Mouse (Mus musculus) midbrain, embryonic 10.5 days (tissue): ENCODE results near the gene Hist2h2ac. TPM values are rescaled to one million over a fixed set of nuclear protein-coding genes. Genes with fewer than 3 reads are reported as not detected.
"Not testable (repeated sequence)": the region's sequence is repeated elsewhere in the genome, so short reads cannot be mapped to it uniquely, and the experiment has no call there.

Experiments
- DNase-seq: peaks from one replicate; pipeline ENCODE4 v3.0.0-alpha.2; 2017; ENCODE audit warnings: low spot score
- H3K27ac ChIP-seq: fragments of 300-500 bp; sonication (generic); replicated peaks from 2 replicates; pipeline ENCODE4 v1.5.1; 2016; ENCODE audit warnings: mild to moderate bottlenecking
- H3K27me3 ChIP-seq: fragments of 300-500 bp; sonication (generic); 2 replicates; pipeline ENCODE4 v1.6.1; 2016; ENCODE audit warnings: low read depth, mild to moderate bottlenecking; ENCODE audit not compliant: poor library complexity, severe bottlenecking
- H3K36me3 ChIP-seq: fragments of 300-500 bp; sonication (generic); 2 replicates; pipeline ENCODE4 v1.6.1; 2016; ENCODE audit warnings: mild to moderate bottlenecking, moderate library complexity
- H3K4me1 ChIP-seq: fragments of 300-500 bp; sonication (generic); 2 replicates; pipeline ENCODE4 v1.6.1; 2016
- H3K4me3 ChIP-seq: fragments of 300-500 bp; sonication (generic); 2 replicates; pipeline ENCODE4 v1.5.1; 2016; ENCODE audit warnings: mild to moderate bottlenecking, moderate library complexity
- H3K9me3 ChIP-seq: fragments of 300-500 bp; sonication (generic); replicated peaks from 2 replicates; pipeline ENCODE4 v1.6.1; 2016; ENCODE audit warnings: mild to moderate bottlenecking
- WGBS: fragments of 180-500 bp; shearing (Covaris S2); methylation state at CpG from one replicate; pipeline ENCODE4 v1.1.7; 2016; 5-methylcytosine and 5-hydroxymethylcytosine counted together
- polyA plus RNA-seq: library from polyadenylated mRNA; unstranded; fragments of >200 nt; fragmentation: Nextera tagmentation; extraction: Ambion mirVana; gene quantifications from 2 replicates; pipeline ENCODE4 v1.2.1, GENCODE M21; 2016

The Hist2h2ac gene
- polyA plus RNA-seq, 1 experiment from 2014 or later, result 17.2 TPM

DNA sequence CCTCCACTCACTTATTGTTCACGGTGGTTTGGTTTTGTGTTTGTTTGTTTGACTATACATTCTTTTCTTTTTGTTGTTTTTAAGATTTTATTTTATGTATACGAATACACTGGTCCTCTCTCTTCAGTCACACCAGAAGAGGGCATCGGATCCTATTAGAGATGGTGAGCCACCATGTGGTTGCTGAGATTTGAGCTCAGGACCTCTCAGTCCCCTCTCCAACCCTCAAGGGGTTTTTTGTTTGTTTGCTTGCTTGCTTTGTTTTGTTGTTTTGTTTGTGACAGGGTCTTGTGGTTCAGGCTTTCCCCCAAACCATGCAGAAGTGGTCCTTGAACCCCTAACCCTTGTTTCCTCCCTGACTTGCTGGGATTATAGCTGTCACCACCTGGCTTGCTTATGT lies 40.9 kb upstream of the Hist2h2ac start:
- WGBS, result 55% methylated on average over 3 of the region's 3 CpGs
- H3K36me3 ChIP-seq, result no peaks in the 10 kb centered on the region
- peak overlapping the region; percentile 68 for H3K4me3 ChIP-seq
- no peak for DNase-seq
- no peaks in the 10 kb centered on the region for H3K9me3 ChIP-seq
- H3K27me3 ChIP-seq, result no peaks in the 10 kb centered on the region
- H3K4me1 ChIP-seq, result peaks cover 37% of the 10 kb centered on the region
- peak overlapping the region; percentile 96 for H3K27ac ChIP-seq

GRCm38 (mm10) chr3:96260220-96260619 lies 39.5 kb upstream of the Hist2h2ac start:
- Histone ChIP-seq H3K9me3 (no peaks in the 10 kb centered on the region), H3K4me3 (no peak overlapping the region), H3K36me3 (no peaks in the 10 kb centered on the region), H3K27me3 (no peaks in the 10 kb centered on the region), H3K4me1 (peaks cover 37% of the 10 kb centered on the region), H3K27ac (peak overlapping the region; percentile 1; the same call in 1 of the 2 replicates)
- no peak for DNase-seq
- WGBS, result 89% methylated on average over 5 of the region's 5 CpGs

DNA sequence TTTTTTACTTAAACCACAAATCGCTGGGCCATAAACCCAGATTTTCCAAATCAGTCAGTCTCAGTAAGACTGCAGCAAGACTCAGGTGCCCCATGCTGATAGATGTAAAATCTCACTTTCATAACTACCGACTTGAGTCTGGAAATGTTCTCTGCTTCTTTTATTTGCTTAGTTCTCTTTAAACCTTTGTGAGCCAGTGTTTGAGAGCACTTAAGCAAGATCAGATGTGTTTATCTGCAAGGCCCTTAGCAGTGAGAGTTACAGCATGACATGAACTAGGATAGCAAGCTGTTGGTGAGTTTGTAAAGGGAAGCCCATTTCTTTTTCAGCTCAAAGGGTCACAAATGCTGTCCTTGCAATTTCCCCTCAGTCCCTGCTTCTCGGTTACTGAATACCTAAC lies 36.5 kb upstream of the Hist2h2ac start:
- DNase-seq, result no peak
- Histone ChIP-seq H3K27me3 (no peaks in the 10 kb centered on the region), H3K36me3 (no peaks in the 10 kb centered on the region), H3K4me1 (peaks cover 18% of the 10 kb centered on the region), H3K9me3 (no peaks in the 10 kb centered on the region), H3K4me3 (no peak overlapping the region), H3K27ac (no peak overlapping the region)
- 84% methylated on average over 3 of the region's 3 CpGs for WGBS

DNA sequence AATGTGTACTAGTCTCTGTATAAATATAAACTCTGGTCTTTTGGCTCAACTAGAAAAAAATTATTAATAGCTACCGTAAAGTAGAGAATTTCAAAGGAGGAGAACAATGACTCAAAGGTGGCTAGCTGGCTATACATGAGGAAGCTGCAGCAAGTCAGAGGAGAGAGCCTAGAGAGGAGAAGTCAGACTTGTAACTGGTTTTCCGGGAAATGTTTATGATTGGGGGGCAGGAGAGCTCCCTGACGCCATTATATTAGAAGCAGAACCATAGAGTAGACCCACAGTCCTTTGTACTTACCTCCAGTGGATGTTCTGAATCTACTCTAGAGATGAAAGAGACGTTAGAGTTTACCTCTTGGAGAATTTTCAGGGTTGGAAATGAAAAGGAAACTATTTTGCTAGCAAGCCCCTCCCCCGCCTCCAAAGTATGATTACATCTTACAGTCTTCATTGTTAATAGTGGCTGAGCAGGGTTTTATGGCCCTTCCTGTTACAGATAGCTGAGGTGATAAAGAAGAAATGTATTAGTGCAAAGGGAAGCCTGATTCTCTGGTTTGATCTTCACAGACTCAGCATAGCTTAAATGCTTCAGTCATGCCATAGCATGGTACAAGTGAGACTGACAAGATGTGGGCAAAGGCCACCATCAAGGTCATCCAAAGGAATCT lies 35.4 kb upstream of the Hist2h2ac start:
- H3K36me3 ChIP-seq, result no peaks in the 10 kb centered on the region
- no peak overlapping the region for H3K27ac ChIP-seq
- H3K4me3 ChIP-seq, result no peak overlapping the region
- H3K9me3 ChIP-seq, result no peaks in the 10 kb centered on the region
- WGBS, result 88% methylated on average over 5 of the region's 5 CpGs
- DNase-seq, result no peak
- no peaks in the 10 kb centered on the region for H3K27me3 ChIP-seq
- H3K4me1 ChIP-seq, result peaks cover 7% of the 10 kb centered on the region

DNA sequence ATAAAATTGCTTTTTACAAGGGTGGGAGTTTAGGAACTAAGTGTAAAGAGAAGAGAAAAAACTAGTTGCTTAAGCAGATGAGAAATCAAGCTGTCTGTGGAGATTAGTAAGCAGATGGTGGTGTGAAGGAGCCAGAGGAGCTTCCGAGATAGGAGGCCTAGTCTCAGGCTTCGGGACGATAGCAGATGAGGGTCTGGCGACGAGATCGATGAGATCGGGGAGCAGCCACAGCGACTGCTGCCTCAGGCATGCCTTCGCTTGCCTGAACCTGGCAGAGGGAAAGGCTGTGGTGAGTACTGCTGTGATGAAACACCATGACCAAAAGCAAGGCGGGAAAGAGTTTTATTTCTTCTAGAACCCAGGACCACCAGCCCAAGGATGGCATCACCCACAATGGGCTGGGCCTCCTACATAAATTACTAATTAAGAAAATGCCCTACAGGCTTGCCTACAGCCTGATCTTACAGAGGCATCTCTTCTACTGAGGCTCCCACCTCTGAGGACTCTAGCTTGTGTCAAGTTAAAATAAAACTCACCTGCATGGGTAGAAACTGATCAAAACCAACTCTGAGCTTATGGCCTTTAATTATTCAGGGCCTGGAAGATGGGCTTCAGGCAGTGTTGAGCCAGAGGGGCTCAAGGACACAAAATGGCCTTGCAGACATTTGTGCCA lies 34.1 kb upstream of the Hist2h2ac start:
- Histone ChIP-seq H3K4me3 (no peak overlapping the region), H3K9me3 (no peaks in the 10 kb centered on the region), H3K27me3 (no peaks in the 10 kb centered on the region), H3K36me3 (no peaks in the 10 kb centered on the region), H3K4me1 (peaks cover 6% of the 10 kb centered on the region), H3K27ac (peak overlapping the region; percentile 56)
- DNase-seq, result peak; percentile 50
- WGBS, result 53% methylated on average over 10 of the region's 10 CpGs

GRCm38 (mm10) chr3:96251787-96252186 lies 31.1 kb upstream of the Hist2h2ac start:
- 84% methylated on average over 3 of the region's 3 CpGs for WGBS
- Histone ChIP-seq H3K4me1 (peaks cover 23% of the 10 kb centered on the region), H3K36me3 (no peaks in the 10 kb centered on the region), H3K27ac (no peak overlapping the region), H3K4me3 (no peak overlapping the region), H3K27me3 (no peaks in the 10 kb centered on the region), H3K9me3 (no peaks in the 10 kb centered on the region)
- DNase-seq, result no peak

- peak overlapping the region; percentile 13; the same call in 1 of the 2 replicates for H3K27ac ChIP-seq
- no peak overlapping the region for H3K4me3 ChIP-seq
- H3K36me3 ChIP-seq, result no peaks in the 10 kb centered on the region
- DNase-seq, result no peak
- 87% methylated on average over 3 of the region's 3 CpGs for WGBS
- no peaks in the 10 kb centered on the region for H3K27me3 ChIP-seq
- H3K9me3 ChIP-seq, result no peaks in the 10 kb centered on the region
- H3K4me1 ChIP-seq, result peaks cover 23% of the 10 kb centered on the region
These were observed 30.2 kb upstream of the Hist2h2ac start for GRCm38 (mm10) chr3:96250890-96251289.

GRCm38 (mm10) chr3:96249034-96249345 lies 28.3 kb upstream of the Hist2h2ac start:
- Histone ChIP-seq H3K27me3 (no peaks in the 10 kb centered on the region), H3K4me1 (peaks cover 28% of the 10 kb centered on the region), H3K36me3 (no peaks in the 10 kb centered on the region), H3K4me3 (peak overlapping the region; percentile 61), H3K9me3 (no peaks in the 10 kb centered on the region), H3K27ac (peak overlapping the region; percentile 89)
- no peak for DNase-seq
- 52% methylated on average over 4 of the region's 4 CpGs for WGBS

DNA sequence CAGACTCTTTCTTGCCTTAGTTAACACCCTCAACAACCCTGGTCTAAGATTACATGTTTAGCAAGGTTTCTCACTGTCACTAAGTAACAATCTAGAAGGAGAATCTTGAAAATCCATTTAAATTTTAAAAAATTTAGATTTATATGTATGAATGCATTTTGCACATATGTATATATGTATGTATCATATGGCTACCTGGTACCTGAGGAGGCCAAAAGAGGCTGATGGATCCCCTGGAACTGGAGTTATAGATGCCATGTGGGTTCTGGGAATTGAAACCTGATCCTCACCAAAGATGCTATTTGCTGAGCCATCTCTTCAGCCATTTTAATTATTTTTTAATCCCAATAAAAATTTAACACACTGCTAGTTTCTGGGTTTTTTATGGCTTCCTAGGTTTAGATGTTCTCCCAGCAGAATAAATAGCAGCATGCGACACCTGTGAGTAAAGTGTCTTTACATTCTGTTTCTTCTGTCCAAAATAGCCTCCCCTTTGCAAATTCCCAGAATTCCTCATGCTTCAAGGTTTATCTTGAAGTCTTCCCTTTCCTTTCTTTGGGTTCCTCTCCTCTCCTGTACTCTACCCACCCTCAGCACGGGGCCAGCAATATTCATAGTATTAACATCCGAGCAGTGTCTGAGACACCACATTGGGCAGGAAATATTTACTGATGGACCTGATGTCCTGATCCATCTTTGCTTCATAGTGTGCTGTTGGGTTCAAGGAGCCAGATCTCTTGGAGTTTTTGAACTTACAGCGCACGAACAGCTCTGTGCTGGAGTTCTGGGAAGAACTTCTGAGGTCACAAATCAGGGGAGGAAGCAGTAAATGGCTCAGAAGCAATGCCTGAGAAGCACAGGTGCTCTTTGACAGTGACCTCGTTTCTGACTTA lies 27.7 kb upstream of the Hist2h2ac start:
- WGBS, result 60% methylated on average over 6 of the region's 6 CpGs
- Histone ChIP-seq H3K36me3 (no peaks in the 10 kb centered on the region), H3K4me3 (peak overlapping the region; percentile 61), H3K27me3 (no peaks in the 10 kb centered on the region), H3K4me1 (peaks cover 34% of the 10 kb centered on the region), H3K9me3 (no peaks in the 10 kb centered on the region), H3K27ac (peak overlapping the region; percentile 89)
- DNase-seq, result no peak

- Histone ChIP-seq H3K4me1 (peaks cover 34% of the 10 kb centered on the region), H3K36me3 (no peaks in the 10 kb centered on the region), H3K9me3 (no peaks in the 10 kb centered on the region), H3K27ac (peak overlapping the region; percentile 89), H3K4me3 (peak overlapping the region; percentile 61), H3K27me3 (no peaks in the 10 kb centered on the region)
- WGBS, result 4% methylated on average over 11 of the region's 11 CpGs
- DNase-seq, result peak; percentile 42
These were observed 26.9 kb upstream of the Hist2h2ac start for GRCm38 (mm10) chr3:96247356-96248140.

- Histone ChIP-seq H3K4me1 (peaks cover 34% of the 10 kb centered on the region), H3K4me3 (peak within 1 kb of the TSS; percentile 61), H3K27ac (peak within 1 kb of the TSS; percentile 89)
- 3% methylated on average over 12 of the region's 47 CpGs for WGBS
- H3K9me3 ChIP-seq, H3K36me3 ChIP-seq, H3K27me3 ChIP-seq, DNase-seq: not testable (repeated sequence)
These were observed 25.8 kb upstream of the Hist2h2ac start, which contains the start of gene Hist2h3c1 for GRCm38 (mm10) chr3:96246427-96246856. Gene Hist2h3c1, plus strand, starts transcription at chr3:96246685.

DNA sequence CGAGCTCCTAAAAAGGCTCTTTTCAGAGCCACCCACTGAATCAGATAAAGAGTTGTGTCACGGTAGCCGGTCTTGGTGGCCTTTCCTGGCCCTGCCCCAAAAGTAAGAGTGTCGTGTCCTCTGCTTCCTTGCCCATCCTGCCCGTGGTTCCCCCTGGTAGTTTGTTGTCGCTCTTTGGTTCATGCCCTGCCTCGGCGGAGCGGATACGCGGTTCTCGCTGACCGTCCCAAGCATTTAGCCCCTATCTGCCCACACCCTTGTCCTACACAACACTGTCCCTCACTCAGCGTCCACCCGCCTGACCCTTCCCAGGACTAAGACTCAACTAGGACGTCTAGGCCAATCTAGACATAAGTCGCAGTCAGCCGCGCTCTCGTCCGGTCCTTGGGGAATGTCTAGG lies 25.3 kb upstream of the Hist2h2ac start:
- H3K27me3 ChIP-seq, DNase-seq, H3K36me3 ChIP-seq, H3K9me3 ChIP-seq: not testable (repeated sequence)
- Histone ChIP-seq H3K4me1 (peaks cover 35% of the 10 kb centered on the region), H3K27ac (peak overlapping the region; percentile 80), H3K4me3 (peak overlapping the region; percentile 47)
- WGBS, result under 1% methylated on average over 10 of the region's 21 CpGs
